Mouse (Mus musculus): ENCODE measurements around the gene Sult2b1. TPM values are rescaled to one million over a fixed set of nuclear protein-coding genes. Genes with fewer than 3 reads are reported as not detected.

The Sult2b1 gene
- polyA plus RNA-seq, 1 experiment from 2014 or later = 5.2 TPM

DNA sequence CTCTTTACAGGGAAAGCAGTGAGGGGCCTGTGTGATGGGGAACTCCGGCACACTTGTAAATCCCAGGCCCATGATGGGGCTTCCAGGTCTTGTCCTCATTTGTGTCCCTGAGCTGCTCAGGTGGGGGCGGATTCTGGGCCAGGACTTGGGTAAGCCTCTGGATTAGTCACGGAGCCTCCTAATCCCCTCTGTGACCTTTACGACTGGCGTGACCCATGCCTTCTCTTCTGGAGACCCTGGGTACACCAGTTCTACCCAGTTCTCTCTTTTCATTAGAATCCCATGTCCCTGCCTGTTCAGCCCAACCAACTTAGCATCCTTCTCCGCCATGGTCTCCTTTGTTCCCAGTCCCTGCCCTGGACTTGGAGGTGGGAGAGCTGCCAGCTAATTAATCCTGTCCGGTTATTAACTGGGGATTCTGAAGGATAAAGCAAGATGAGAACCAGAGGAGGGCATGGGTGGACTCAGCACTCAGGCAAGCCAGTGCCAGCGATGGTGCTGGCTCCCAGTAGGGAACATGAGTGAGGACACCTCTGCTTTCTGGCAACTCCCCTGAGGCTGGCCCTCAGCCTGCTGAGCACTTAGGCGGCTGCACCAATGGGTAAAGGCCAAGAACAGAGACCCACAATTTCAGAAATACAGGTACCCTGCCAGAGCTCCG, 31.0 kb upstream of the Sult2b1 start:
- H3K9ac ChIP-seq = peak overlapping the region; percentile 60
- 39% methylated on average over 10 of the region's 10 CpGs for WGBS
- peaks cover 25% of the 10 kb centered on the region for H3K36me3 ChIP-seq
- peak overlapping the region; percentile 77 for H3K27ac ChIP-seq
- peaks cover 35% of the 10 kb centered on the region for H3K4me1 ChIP-seq (replicated peaks)
- H3K9me3 ChIP-seq = no peaks in the 10 kb centered on the region
- ATAC-seq (ENCODE audit: low FRiP score) = no peak
- peaks cover 22% of the 10 kb centered on the region for H3K27me3 ChIP-seq
- peak overlapping the region; percentile 55 for H3K4me2 ChIP-seq
- 0 out of 2 replicates have a peak overlapping the region, but pooled peaks have one; percentile 33 for H3K4me3 ChIP-seq

DNA sequence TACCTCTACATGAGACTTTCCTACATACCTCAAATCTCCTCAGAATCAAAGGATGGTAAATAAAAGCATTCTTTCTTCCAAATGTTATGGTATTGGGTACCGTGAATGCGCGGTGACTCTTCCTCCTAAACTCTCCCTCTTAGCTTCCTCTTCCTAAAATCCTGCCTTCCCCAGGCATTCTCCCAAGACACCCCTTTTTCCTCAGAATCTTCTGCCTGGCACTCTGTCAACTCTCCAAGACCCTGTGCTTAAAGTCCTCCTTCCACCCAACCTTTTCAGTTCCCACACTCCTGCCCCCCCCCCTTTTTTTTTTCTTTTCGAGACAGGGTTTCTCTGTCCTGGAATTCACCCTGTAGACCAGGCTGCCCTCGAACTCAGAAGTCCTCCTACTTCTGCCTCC, 30.4 kb upstream of the Sult2b1 start:
- H3K27ac ChIP-seq = peak overlapping the region; percentile 77
- H3K9me3 ChIP-seq = no peaks in the 10 kb centered on the region
- H3K4me2 ChIP-seq = peak overlapping the region; percentile 55
- peak overlapping the region; percentile 60 for H3K9ac ChIP-seq
- WGBS = under 1% methylated on average over 5 of the region's 5 CpGs
- peaks cover 31% of the 10 kb centered on the region for H3K36me3 ChIP-seq
- peak overlapping the region; percentile 33 for H3K4me3 ChIP-seq
- H3K4me1 ChIP-seq (replicated peaks) = peaks cover 35% of the 10 kb centered on the region
- peaks cover 16% of the 10 kb centered on the region for H3K27me3 ChIP-seq
- no peak for ATAC-seq (ENCODE audit: low FRiP score)

DNA sequence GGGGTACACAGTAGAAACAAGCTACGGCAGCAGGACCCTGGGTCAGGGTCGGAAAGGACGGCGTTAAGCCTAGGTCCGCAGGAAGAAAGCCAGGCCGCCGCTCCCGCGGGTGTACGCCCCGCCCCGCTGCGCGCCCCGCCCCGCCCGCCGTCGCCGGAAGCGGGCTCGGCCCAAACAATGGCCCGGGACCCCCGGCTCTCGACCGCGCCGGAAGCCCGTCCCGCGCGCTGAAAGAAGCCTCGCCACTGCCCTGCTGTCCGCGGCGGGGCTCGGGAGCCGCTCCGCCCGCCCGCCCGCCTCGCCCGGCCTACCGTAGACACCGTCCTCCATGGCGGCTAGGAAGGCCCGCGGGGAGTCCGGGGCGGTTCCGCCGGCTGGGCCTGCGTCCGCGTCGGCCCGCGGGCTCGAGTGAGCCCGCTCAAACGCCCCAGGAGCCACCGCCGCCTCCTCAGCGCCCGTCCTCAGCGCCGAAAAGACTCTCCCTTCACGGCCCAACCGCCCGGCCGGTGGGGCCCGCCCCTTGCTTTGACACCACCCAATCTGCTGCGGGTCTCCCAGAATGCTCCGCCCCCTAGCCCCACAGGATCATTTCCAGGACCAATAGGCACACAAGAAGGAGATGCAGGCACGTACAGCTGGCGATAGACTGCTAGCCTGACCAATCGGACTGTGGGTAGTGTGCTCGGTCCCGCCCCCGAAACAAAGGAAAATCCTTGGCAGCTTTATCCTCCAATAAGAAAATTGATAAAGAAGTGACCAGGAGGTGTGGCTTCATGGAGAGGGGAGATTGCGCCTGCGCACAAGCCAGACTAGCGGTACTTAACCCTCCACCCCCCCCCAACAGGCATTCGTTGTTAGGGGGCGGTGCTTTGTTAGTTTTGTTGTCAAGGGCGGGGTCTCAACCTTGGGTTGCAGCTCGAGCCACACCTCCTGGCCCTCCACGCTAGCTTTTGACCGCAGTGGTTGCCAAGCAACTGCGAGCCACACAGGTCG, 29.6 kb upstream of the Sult2b1 start, which contains the start of gene Cyth2:
TSS of gene Cyth2 (minus strand) at position 795 of the 993 bp plus-strand sequence.
- Histone ChIP-seq H3K4me2 (peak within 1 kb of the TSS; percentile 85), H3K4me1 (replicated peaks) (peaks cover 39% of the 10 kb centered on the region), H3K9ac (peak within 1 kb of the TSS; percentile 99), H3K36me3 (peaks cover 39% of the 10 kb centered on the region), H3K9me3 (no peaks in the 10 kb centered on the region), H3K27me3 (peaks cover 10% of the 10 kb centered on the region), H3K27ac (peak within 1 kb of the TSS; percentile 100), H3K4me3 (peak within 1 kb of the TSS; percentile 78)
- peak; percentile 99 for ATAC-seq (ENCODE audit: low FRiP score)
- under 1% methylated on average over 86 of the region's 92 CpGs for WGBS

DNA sequence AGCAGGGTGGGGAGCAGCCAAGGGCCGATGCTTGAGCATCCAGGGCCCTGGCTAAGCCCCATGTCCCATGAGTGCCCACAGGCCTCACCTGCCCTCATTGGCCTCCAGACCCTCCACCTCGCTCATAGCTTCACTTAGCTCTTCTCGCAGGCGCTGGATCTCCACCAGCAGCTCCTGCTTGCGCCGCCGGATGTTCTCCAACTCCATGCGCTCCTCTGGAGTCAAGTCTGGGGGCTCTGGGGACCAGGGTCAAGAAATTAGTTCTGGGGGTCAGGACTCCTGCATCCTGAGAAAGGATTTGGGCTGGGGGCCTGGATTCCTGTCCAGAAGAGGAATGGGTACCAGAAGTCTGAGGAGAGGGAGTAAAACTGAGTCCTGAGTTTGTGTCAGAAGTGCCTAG, 28.5 kb upstream of the Sult2b1 start:
- Histone ChIP-seq H3K4me1 (replicated peaks) (peaks cover 47% of the 10 kb centered on the region), H3K36me3 (peaks cover 50% of the 10 kb centered on the region)
- 89% methylated on average over 8 of the region's 8 CpGs for WGBS

DNA sequence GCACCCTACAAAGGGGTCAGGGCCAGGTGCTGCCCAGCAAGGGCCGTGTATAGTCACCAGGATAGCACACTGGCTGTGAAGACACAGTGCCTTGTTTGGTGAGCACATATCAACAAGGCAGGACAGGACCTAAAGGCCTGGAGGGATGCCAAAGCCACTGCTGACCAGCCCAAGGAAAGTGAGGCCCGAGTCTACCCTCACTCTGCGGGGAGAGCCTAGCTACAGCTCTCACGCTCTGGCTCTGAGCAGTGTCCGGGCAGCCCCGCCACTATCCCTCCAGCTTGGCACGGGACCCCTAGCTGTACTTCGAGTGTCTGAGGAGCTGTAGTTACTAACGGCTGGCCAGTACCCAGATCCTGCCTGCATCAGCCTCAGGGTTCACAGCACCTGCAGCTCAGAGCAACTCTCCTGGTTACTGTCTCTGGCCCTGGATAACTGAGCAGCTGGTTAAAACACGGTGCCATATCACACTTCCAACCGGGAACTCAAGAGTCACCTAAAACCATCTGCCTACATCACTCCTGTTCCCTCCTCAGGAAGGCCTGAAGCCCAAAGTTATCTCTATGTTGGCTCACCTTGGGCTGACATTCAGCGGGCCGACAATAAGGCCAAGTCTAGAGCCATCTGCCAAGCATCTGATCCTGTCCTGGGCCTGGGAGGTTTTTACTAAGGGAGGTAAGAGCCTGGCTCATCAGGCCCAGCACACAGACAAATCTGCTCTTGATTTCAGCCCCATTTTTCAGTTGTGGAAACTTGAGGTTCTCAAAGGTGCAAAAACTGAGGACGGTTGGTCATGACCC, 25.0 kb upstream of the Sult2b1 start:
- no peaks in the 10 kb centered on the region for H3K27me3 ChIP-seq
- H3K9ac ChIP-seq = peak overlapping the region; percentile 56; the same call in 1 of the 2 replicates
- H3K36me3 ChIP-seq = peaks cover 77% of the 10 kb centered on the region
- no peak for ATAC-seq (ENCODE audit: low FRiP score)
- H3K4me2 ChIP-seq = no peak overlapping the region
- H3K9me3 ChIP-seq = no peaks in the 10 kb centered on the region
- 90% methylated on average over 14 of the region's 14 CpGs for WGBS
- H3K4me3 ChIP-seq = no peak overlapping the region
- peaks cover 48% of the 10 kb centered on the region for H3K4me1 ChIP-seq (replicated peaks)
- H3K27ac ChIP-seq = peak overlapping the region; percentile 5; the same call in 1 of the 2 replicates

More for the DNA sequence above, 28.5 kb upstream of the Sult2b1 start:
- Histone ChIP-seq H3K4me2 (peak overlapping the region; percentile 85), H3K9me3 (no peaks in the 10 kb centered on the region), H3K4me3 (peak overlapping the region; percentile 78), H3K27ac (peak overlapping the region; percentile 100), H3K27me3 (no peaks in the 10 kb centered on the region), H3K9ac (peak overlapping the region; percentile 99)
- ATAC-seq (ENCODE audit: low FRiP score) = no peak

DNA sequence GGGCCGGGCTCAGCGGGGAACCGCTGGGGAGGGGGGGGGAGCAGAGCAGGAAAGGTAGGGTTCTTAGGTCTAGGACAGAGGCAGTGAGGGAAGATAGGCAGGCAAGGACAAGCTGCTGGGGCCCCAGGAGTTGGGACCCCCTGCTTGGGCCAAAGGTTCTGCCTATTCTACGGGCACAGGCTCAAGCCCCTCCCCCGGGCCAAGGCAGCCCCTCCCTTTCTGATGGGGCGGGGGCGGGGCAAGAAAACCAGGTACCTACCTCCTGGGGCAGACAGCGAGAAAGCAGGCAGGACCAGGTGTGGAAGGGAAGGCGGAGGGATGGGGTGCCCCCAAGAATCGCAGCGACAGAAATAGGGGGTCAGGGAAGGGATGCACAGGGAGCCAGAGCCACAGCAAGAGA, 24.0 kb upstream of the Sult2b1 start:
- 45% methylated on average over 9 of the region's 11 CpGs for WGBS
- Histone ChIP-seq H3K27ac (peak overlapping the region; percentile 78; the same call in 1 of the 2 replicates), H3K4me3 (no peak overlapping the region), H3K36me3 (peaks cover 87% of the 10 kb centered on the region), H3K9me3 (no peaks in the 10 kb centered on the region), H3K9ac (0 out of 2 replicates have a peak overlapping the region, but pooled peaks have one; percentile 24), H3K27me3 (no peaks in the 10 kb centered on the region), H3K4me1 (replicated peaks) (peaks cover 48% of the 10 kb centered on the region), H3K4me2 (no peak overlapping the region)
- no peak for ATAC-seq (ENCODE audit: low FRiP score)

DNA sequence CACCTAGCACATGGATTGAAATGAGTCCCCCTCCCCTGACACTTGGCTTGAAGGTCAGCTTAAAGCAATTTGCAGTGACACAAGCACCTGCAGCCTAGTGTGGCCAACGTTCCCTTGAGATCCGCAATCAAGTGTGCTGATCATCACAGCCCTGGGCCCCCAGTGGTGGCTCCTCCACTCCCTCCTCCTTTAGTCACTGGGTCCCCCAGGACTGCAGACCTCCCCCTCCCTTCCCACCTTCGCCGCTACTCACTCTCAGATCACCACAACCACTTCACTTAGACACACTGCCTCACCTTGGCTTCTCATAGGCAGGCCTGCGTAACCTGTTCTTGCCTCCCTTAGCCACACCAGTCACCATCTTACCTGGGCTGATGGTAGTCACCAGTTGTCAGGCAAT, 21.5 kb upstream of the Sult2b1 start:
- WGBS = 67% methylated on average over 5 of the region's 5 CpGs
- Histone ChIP-seq H3K9me3 (no peaks in the 10 kb centered on the region), H3K27ac (peak overlapping the region; percentile 78), H3K9ac (0 out of 2 replicates have a peak overlapping the region, but pooled peaks have one; percentile 24), H3K4me2 (no peak overlapping the region), H3K27me3 (no peaks in the 10 kb centered on the region), H3K4me1 (replicated peaks) (peaks cover 29% of the 10 kb centered on the region), H3K4me3 (no peak overlapping the region), H3K36me3 (peaks cover 92% of the 10 kb centered on the region)
- ATAC-seq (ENCODE audit: low FRiP score) = no peak

DNA sequence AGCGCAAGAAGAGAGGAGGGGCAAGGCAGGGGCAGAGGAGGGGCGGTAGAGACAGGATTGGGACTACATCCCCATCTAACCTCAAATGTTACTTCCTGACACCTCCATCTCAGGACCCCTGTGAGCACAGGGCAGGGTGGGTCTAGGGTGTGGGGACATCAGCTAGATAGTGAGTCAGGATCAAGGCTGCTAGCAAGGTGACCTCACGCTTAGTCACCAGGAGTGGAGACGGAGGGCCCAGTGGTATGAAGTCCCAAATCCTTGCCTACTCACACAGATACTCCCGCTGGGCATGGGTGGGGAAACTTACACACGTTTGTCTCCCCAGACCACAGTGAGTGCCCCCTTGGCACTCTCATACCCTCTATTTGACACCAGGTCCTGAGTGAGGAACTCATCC, 18.1 kb upstream of the Sult2b1 start:
- Histone ChIP-seq H3K27me3 (peaks cover 14% of the 10 kb centered on the region), H3K36me3 (peaks cover 86% of the 10 kb centered on the region), H3K9ac (no peak overlapping the region), H3K4me3 (no peak overlapping the region), H3K27ac (no peak overlapping the region), H3K4me2 (no peak overlapping the region), H3K9me3 (no peaks in the 10 kb centered on the region), H3K4me1 (replicated peaks) (peaks cover 35% of the 10 kb centered on the region)
- WGBS = 90% methylated on average over 6 of the region's 6 CpGs
- ATAC-seq (ENCODE audit: low FRiP score) = no peak

DNA sequence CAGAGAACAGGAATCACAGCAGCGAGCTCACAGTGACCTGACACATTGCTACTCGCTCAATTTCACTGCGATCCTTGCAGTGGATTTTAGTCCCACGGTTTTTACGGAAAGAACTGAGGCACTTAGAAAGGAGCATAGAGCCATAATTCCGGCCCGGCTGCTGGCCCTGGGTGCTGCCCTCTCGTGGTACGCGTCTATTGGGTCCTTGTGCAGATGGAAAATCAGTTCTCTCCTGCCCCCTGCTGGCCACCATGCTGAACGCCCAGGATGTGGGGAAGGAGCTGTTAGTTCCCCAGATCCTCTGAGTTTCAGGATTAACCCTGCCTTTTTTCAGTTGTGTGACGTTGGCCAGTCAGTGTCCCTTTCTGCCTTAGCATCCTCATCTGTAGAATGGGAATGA, 16.9 kb upstream of the Sult2b1 start:
- Histone ChIP-seq H3K9me3 (no peaks in the 10 kb centered on the region), H3K36me3 (peaks cover 83% of the 10 kb centered on the region), H3K4me2 (no peak overlapping the region), H3K9ac (no peak overlapping the region), H3K27me3 (peaks cover 26% of the 10 kb centered on the region), H3K4me3 (no peak overlapping the region), H3K27ac (peak overlapping the region; percentile 66), H3K4me1 (replicated peaks) (peaks cover 38% of the 10 kb centered on the region)
- 5% methylated on average over 12 of the region's 12 CpGs for WGBS
- peak; percentile 49; the same call in 1 of the 2 replicates for ATAC-seq (ENCODE audit: low FRiP score)

DNA sequence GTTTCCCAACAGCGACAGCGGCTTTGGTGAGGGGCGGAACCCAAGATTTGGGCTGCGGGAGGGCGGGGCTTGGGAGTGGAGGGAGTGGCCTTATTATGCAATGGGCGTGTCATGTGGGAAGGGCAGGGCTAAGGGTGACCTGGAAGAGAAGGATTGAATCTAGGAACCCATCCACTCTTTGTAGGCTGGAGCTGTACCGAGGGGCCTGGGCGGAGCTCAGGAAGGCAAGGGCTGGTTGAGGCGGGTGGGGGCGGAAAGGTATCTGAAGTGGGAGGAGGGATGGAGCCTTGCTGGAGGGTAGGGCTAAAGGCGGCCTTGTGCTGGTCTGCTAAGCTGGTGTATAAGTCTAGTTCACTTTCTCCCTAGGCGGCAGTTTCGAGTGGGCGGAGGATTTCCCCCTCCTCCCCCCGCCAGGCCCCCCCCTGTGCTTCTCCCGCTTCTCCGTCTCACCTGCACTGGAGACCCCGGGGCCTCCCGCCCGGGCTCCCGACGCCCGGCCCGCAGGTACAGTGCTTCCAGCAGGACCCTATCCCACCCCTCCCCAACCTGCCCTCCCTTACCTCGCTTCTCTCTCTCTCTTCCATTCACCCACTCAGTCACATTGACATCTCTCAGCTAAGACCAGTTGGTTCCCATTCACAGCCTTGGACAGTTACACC, 16.2 kb upstream of the Sult2b1 start:
- Histone ChIP-seq H3K27ac (peak overlapping the region; percentile 66; the same call in 1 of the 2 replicates), H3K4me3 (no peak overlapping the region), H3K36me3 (peaks cover 83% of the 10 kb centered on the region), H3K4me1 (replicated peaks) (peaks cover 32% of the 10 kb centered on the region), H3K27me3 (peaks cover 32% of the 10 kb centered on the region), H3K9ac (no peak overlapping the region), H3K4me2 (no peak overlapping the region), H3K9me3 (no peaks in the 10 kb centered on the region)
- WGBS = 22% methylated on average over 23 of the region's 25 CpGs
- no peak for ATAC-seq (ENCODE audit: low FRiP score)

DNA sequence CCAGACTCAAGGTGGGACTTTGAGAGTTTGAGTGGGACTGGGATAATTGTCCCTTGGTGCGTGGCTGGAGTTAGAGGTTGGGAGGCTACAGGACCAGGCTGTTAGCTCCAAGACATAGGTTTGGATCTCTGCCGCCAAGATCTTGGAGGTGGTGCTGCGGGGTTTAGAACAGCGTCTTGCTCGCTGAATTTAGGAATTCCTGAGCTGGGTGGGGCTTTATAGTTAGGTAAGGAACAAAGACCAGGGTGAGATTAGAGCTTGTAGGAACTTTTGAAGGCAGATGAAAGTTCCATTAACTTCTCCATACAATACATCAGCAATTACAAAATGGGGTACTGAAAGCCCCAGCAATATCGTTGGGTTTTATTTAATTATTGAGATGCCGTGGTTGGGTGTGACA, 15.5 kb upstream of the Sult2b1 start:
- Histone ChIP-seq H3K4me2 (no peak overlapping the region), H3K36me3 (peaks cover 89% of the 10 kb centered on the region), H3K9ac (no peak overlapping the region), H3K9me3 (no peaks in the 10 kb centered on the region), H3K4me1 (replicated peaks) (peaks cover 32% of the 10 kb centered on the region), H3K27ac (no peak overlapping the region), H3K27me3 (peaks cover 39% of the 10 kb centered on the region), H3K4me3 (no peak overlapping the region)
- ATAC-seq (ENCODE audit: low FRiP score) = no peak
- 44% methylated on average over 7 of the region's 7 CpGs for WGBS

Measured in hindbrain, embryonic 13.5 days (tissue).